Mouse (Mus musculus) left cerebral cortex, adult 11 months (tissue): ENCODE data around the gene 1600014C23Rik.

Experiments
- DNase-seq: peaks from one replicate; pipeline ENCODE4 v3.0.0; 2022; ENCODE audit warnings: low spot score

The 1600014C23Rik gene

DNA sequence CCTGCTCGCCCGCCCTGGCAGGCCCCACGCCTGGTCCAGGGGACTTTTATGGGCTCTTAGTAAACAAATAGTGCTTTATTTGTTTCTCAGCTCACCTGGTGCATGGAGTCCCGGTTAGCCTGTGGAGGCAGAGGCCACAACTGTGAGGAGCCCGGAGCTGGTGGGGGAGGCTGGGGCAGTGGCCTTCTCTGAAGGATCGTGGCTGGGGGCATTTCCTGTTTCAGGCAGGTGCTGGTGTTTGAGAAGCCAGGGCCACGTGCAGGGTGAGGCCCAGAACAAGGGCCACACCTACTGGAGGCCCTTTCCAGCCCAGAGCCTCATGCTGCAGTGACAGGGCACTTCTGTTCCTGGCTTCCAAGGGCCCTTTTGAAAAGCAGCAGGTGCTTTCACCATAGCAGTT, 7.4 kb downstream of the 1600014C23Rik start:
- DNase-seq = no peak

DNA sequence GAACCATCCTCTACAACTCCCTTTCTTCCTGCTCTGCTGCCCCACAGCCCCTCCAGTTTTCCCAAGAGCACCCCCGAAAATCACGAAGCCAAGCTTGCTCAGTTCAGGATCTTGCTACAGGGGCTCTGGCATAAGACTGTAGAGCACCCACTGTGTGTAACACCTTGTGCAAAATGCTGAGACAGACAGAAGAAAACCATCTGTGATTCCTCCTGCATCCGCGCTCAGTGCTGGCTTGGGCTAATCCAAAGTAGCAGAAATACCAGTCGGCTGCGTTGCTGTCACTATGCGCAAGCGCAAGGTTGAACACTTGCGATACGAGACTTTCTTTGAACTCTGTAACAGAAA, 9.1 kb downstream of the 1600014C23Rik start:
- no peak for DNase-seq

DNA sequence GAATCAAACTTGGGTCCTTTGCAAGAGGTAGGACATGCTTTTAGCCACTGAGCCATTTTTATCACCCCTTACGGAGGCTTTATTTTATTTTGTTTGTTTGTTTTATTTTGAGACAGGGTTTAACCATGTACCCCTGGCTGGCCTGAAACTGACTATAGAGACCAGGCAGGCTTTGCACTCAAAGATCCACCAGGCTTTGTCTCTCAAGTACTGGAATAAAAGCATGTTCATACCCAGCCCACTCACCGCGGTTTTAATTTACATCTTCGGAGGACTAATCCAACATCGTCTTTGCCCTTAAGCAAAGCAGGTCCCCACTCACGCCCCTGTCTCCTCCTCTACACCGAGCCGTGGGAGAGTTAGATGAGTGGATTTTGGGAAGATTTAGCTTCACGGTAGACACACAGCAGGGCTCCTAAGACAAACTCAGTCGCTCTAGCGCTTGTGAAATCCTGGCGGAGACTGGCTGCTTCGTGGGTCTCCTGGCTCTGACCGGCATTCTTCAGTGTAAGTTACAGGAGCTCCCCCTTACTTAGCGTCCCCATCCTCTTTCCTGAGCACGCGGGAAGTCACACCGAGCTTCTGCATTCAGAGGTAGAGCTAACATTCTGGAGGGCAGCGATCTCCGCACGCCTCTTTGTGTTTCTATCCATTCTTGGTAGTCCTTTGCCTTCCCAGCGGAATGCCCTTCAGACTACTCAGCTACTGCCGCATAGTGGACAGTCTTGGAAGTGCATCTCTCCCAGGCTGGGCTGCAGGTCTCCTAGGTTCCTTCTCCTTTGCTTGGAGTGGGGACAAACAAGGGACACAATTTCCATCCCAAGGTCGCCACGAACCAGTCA, 9.7 kb downstream of the 1600014C23Rik start:
- DNase-seq = no peak

DNA sequence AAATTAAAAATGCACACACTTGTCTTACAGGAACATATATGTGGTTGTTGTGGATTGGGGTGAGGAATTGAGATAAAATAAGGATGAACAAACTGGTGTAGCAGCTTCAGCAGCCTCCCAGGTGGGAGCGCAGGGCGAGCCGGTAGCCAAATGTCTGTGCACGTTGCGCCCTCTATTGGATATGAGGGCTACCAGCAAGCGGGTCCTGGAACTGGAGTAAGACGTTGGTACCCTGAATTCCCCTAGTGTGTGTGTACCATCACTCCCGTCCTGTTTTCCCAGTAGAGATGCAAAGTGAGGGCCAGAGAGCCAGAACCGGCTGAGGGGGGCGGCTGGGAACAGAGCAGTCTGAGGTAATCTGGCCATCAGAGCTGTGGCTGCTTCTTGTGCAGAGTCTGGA, 15.3 kb downstream of the 1600014C23Rik start:
- no peak for DNase-seq

DNA sequence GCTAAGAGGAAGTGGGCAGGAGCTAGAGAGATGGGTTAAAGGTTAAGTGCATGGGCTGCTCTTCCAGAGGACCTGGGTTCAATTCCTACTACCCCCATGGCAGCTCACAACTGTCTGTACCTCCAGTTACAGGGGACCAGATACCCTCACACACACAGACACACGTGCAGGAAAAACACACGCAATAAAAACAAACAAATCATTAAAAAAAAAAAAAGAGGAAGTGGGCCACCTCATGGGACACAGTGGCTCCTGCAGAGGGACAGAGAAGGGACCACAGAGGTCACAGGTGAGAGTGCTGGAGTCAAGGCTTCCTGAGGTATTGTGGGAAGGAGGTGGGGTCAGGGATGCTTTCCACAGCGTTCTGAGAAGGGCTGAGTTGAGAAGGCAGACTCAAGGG, 22.1 kb downstream of the 1600014C23Rik start:
- DNase-seq = no peak

DNA sequence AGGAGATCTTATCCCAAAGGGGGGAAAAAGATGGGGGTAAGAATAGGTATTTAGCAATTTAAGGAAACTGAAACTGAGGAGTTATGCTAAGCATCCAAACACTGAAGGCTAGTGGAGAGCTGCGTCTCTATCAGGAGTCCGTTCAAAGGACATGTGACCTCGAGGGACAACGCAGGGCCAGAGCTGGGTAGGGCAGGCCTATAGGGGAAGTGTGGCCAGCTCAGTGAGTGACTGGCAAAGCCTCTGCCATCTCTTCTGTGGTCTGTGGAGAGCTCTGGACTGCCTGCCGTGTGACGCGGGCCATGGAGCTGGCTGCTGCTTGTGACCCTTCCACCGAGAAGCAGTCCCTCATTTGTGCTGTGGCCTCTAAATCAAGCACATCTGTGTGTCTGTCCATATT, 23.2 kb downstream of the 1600014C23Rik start:
- DNase-seq = no peak

DNA sequence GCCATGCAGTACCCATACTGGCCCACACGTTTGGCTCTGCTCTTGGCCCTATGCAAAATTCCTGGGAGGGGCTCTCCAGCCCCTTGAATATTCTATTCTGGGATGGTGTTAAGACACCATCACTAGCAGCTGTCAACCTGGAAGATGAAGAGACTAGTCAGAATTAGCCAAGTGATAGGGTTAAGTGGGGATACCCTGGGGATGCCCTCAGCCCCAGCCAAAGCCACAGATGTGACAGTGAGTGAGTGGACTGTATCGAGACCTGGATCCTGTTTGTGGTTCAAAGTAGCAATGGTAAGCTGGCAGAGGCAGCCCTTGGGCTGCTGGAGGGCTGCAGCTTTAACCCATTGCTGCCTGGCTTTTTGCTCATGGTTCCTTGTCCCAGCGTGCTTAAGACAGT, 23.8 kb downstream of the 1600014C23Rik start:
- no peak for DNase-seq

DNA sequence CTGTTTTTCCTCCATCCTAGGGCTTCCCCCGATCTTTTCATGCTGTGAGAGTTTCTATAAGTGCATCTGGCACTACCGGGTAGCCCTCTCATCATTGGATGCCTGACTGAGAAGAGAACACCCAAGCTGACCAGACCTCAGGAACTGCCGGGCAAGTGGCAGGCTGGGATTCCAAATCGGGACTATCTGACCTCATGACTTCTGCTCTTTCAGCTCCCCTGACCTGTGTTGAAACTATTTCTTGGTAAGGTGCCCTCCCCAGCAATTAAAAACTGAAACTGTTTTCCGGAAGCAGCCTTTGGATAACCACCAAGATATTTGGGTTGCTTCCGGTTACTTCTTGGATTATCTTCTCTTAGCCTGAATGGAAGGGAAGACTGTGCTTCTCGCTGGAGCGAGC, 25.5 kb downstream of the 1600014C23Rik start:
- no peak for DNase-seq

DNA sequence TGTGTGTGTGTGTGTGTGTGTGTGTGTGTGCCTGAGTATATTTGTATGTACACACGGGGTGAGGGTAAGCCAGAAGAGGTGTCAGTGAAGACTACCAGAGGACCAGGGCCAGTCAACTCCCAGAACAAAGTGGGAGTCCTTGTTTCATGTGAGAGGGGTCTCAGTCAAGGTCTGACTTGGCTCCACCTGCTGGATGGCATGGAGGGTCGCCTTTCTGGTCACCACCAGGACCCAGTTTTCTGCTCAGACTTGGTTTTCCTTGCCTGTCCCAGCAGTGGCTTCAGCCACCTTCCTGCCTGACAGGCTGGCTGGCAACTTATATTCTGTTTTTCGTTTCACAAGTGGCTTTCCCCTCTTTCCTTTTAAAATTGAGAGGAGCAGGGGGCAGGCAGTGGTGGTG, 26.3 kb downstream of the 1600014C23Rik start:
- DNase-seq = no peak

DNA sequence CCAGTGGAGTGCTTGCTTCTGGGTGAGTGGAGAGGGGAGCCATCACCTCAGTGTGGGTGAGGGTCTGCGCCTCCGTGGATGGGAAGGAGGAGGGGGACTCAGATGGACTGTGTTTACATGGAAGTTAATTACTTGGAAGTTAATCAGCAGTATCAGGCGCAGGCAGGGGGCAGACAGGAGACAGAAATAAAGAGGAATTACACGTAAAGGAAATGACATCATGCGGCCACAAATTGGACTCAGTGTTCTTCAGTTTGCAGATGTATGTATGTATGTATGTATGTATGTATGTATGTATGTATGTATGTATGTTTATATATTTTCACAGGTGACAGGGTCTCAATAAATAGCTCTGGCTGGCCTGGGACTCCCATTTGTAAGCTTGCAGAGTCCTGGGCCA, 26.8 kb downstream of the 1600014C23Rik start:
- DNase-seq = no peak

DNA sequence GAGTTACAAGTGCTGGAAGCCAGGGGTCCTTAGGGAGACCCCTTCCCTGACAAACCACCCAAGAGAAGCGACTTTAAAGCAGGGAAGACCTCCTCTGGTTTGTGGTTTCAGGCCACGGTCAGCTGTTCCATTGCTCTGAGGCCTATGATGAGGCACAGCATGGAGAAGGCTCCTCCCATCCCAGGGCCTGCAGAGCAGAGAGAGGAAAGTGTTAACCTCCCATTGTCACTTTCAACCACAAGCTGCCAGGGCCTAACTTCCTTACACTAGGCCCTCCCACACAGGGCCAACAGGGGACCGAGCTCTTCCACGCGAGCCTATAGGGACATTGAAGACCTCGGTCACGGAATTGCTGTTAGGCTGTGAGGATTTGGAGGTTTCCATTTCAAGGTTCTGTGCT, 30.5 kb downstream of the 1600014C23Rik start:
- DNase-seq = no peak

DNA sequence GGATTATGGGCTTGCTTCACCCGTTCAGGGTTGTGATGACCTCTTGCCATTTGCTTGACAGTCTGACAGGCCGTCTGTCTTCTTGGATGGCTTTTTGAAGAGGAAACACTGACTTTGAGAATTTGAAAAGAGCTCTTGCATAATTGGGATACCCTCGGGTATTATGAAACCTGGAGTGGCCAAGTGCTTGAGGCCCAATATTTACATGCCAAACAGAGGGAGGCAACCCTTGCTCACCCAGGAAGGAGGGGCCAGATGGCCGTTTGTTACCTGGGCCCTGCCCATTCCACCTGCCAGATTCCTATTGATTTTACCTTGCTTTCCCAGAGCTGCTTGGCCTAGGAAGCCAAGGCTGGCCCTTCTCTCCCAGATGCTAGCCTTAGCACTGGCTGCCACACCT, 31.4 kb downstream of the 1600014C23Rik start:
- DNase-seq = no peak

DNA sequence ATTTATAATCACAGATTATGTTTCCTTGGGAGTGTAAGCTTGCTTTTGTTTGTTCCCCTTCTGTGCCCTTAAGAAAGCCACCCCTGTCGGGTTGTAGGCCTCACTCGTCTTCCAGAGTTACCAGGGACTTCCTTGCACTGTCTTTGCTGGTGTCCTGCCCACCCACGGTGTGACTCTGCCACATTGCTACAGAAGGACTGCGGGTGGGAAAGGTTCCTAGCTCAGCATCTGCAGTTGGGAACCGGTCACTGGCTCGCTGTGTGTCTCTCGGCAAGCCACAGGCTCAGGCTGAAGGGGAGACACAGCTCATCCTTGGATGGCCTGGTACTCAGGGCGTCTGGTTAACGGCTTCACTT, 32.4 kb downstream of the 1600014C23Rik start:
- DNase-seq = no peak

DNA sequence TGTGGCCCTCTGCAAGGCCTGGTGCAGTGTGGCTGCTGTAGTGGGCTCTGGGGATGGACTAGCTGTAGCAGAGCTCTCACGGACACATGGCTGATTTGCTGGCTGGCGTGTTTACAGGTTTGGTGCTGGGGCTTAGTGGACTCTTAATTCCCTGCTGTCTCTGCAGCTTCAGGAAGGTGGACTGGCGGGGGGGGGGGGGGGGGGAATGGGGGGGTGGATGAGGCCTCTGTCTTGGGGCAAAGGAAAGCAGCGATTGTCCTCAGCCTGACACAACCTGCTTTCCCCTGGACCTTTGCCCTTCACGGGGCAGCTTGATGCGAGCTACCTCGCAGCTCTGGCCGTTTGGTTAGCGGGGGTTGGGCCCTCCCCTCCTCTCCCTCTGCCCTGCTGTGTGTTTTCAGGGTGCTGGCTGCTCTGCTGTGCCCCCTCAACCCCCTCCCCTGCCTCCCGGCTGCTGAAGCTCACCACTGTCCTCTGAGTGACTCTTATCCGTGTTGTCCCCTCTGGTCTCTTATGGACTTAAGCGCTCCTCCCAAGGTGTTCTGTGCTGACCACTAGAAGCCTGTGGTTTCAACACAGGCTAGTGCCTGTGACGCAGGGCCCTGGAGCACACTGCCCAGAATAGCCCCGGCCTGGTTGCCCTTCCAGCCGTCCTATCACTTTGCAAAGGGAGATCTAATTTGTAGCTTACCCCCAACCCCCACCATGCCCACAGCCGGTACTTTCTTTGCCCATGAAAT, 33.0 kb downstream of the 1600014C23Rik start:
- DNase-seq = no peak

DNA sequence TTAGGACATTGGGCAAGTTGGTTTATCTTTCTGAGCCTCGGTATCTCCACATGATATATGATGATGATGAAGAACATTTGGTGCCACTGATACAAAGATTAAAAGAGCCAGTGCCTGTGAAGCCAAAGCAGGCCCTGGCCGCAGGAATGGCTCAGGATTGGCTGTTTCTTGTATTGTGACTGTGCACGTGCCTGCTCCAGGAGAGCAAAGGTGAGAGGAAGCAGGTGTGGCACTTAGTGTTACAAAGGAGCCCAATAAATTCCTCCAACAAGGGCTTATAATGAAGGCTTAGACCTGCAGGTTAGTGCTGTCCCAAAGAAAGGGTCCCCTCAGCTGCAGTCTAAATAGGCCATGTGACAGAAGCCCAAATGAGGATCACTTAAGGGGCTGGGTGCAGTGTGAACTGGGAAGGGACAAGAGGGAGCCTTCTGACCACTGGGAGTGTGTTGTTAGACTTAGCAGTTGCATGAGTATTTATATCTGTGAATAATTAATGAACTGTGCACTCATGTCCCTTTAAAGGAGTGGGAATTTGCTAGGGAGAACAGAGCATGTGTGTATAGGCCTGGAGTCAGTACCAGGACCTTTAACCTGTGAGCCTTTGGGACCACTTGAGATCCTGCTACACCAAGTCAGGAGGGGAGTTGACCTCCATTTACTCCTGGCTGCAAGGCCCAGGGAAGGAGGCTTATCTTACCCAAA, 34.5 kb downstream of the 1600014C23Rik start:
- no peak for DNase-seq

DNA sequence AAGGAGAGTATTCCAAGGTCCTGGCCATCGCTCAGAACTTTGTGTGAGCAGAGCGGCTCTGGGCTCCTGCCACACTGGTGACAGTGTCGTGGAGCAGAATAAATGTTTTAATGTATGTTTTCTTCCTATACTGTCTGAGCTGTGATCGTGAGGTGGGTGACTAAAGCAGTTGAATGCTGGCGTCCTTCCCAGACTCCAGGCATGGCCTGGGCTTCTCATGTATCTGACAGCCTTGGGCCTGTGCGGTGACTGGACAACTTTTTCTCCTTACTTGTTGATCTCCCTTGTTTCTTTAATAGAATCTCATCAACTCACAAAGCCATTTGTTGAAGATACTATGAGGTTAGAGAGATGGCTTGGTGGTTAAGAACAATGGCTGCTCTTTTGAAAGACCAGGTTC, 35.3 kb downstream of the 1600014C23Rik start:
- no peak for DNase-seq

DNA sequence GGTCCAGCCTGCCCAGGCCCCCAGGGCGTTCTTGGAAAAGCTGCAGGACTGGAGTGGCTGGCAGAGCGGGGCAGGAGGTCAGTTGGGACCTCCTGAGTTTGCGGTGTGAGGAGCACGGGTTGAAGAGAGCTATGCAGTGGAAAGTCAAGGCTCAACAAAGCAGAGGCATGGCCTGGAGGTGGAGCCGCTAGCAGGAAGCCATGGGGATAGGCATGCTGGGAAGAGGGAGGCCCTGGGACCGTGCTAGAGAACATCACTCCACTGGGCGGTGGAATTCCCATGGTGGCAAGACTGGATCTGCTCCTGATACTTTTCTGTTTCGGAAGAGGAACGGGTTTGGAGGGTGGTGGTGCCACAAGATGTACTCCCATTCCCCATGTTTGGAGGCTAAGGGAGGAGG, 36.7 kb downstream of the 1600014C23Rik start:
- no peak for DNase-seq

DNA sequence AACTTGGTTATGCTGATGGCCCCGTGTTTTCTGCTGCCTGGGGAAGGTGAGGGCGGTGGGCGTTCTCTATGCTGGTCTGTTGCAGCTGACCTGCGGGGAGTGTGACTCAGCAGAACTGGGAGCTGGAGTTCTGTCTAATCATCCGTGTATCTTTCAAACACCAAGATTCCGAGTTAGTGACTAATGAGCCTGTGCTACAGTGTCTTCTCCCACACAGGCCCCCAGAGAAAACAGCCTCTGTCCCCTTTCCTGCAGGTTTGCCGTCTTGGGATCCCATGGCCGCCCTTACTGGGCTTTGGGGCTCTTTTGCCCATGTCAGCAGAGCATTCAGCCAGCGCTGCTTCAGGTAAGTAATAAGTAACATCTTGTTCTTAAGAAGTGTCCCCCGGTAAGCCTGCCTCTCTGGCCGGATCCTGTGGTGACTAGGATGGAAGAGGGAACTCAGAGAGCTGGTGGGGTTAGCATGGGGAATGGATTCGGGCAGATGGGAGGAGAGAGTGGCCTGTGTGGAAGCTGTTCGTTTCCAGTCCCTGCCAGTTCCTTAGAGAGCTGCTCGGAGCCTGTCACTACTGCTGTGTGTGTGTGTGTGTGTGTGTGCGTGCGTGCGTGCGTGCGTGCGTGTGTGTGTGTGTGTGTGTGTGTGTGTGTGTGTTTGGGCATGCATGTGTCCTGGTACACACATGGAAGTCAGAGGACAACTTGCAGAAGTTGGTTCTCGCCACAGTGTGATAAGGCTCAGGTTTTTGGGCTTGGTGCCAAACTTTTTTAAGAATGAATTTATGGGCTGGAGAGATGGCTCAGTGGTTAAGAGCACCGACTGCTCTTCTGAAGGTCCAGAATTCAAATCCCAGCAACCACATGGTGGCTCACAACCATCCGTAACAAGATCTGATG, 38.2 kb downstream of the 1600014C23Rik start:
- no peak for DNase-seq

DNA sequence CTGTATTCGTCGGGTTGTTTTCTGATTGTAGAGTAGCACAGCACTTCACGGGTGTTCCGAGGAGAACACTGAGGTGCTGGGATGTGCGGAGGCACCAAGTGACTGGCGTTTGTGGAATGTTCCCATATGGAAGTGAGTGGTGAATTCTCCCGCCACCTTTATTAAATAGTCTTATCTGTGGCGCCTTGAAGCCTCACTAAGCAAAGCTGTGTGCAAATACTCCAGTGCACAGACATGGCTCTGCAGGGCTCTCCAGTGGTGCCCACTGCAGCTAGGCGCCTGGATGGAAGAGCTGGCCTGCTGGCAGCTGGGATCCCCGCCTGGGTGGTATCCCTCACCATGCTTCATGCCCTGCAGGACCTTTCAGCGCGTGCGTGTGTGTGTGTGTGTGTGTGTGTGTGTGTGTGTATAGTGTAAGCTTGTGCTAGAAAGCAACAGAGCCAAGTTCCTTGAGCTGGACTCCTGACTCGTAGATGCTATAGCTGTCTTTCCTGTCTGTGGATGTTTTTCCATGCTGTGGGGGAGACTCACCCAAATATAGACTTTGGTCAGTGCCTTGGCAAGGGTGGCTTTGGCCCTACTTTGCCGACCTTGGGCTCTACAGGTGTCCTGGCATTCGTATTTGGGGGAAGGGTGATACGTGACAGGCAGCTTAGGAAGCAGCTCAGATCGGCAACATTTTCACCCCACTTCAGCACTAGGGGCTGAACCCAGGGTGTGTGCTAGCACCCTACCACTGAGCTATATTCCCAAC, 39.7 kb downstream of the 1600014C23Rik start:
- no peak for DNase-seq

DNA sequence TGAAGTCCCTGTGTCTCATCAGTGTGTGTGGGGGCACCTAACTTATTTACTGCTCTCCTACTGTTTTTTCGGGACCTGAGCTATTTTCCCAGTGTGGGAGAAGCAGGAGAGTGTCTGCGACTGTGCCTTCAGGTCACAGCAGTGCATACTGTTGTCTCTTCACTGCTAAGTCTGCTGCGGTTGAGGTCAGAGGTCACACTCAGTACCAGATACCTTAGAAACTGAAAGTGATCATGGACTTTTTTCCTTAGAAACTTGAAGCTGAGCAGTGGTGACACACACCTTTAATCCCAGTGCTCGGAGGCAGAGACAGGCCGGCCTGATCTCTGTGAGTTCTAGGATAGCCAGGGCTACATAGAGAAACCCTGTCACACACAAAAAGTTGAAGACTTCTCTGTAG, 41.5 kb downstream of the 1600014C23Rik start:
- DNase-seq = no peak

DNA sequence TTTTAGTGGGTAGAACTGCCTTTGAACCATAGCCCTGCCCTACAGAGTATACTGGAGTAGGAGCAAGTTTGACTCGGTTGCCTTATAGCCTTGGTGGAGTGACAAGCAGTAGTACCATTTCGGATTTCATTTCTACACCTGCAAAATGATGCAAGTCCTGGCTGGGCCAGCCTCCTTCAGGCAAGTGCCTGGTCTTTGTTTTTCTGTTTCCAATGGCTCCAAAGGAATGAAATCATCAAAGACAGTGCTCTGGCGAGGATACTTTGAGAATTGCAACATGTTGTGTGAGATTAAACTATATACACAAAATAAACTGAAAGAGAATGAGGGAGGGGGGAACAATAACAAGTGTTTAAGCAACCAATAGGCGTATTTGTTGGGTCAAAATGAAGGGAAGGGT, 43.6 kb downstream of the 1600014C23Rik start:
- DNase-seq = no peak
